Mouse (Mus musculus) spleen, postnatal 14 days (tissue): ENCODE data around the gene AC124502.3.
"Not testable (repeated sequence)": the region's sequence is repeated elsewhere in the genome, so short reads cannot be mapped to it uniquely, and the experiment has no call there.

Experiments
- DNase-seq, 2 experiments: peaks; one replicate each; pipeline ENCODE4 v3.0.0; 2021 to 2022; ENCODE audit warnings: low spot score in 2 of 2

Gene AC124502.3

DNA sequence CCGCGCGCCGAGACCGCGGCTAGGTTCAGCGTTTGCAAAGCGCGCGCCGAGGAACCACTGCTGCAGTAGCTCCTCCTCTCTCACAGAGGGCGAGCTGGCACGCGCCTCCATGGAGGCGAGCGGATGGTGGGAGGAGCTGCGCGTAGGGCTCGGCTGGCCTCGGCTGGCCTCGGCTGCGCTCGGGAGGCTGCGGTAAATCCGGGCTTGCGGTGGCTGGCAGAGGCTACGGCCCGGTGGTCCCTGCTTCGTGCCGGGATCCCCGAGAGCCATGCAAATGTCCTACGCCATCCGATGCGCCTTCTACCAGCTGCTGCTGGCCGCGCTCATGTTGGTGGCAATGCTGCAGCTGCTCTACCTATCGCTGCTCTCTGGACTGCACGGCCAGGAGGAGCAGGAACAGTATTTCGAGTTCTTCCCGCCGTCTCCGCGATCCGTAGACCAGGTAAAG lies at the start of gene AC124502.3, which contains the start of gene B4gat1:
AC124502.3 (plus strand) TSS at position 183 of the 448 bp plus-strand sequence.
B4gat1 (plus strand) TSS at position 118 of the 448 bp plus-strand sequence.
- peak; percentile 65 to 77 for DNase-seq

DNA sequence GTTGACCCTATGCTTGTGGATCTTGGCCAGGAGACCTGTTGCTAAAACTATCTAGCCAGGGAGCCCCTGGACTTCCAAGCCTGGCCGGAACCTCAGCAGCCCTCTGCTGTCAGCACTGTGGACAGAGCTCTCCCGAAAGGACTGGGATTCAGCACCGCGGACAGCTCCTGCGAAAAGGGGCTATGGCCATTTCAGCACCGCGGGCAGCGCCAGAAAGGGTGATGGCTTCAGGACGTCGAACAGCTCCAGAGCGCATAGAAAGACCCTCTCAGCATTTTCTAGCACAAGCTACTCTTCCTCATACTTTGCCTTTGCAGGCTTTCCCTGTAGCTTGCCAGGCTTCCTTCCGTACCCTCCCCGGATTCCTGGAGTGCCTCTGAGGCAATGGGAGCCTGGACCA lies 49.7 kb upstream of the AC124502.3 start:
- peak; percentile 66 to 81 for DNase-seq

DNA sequence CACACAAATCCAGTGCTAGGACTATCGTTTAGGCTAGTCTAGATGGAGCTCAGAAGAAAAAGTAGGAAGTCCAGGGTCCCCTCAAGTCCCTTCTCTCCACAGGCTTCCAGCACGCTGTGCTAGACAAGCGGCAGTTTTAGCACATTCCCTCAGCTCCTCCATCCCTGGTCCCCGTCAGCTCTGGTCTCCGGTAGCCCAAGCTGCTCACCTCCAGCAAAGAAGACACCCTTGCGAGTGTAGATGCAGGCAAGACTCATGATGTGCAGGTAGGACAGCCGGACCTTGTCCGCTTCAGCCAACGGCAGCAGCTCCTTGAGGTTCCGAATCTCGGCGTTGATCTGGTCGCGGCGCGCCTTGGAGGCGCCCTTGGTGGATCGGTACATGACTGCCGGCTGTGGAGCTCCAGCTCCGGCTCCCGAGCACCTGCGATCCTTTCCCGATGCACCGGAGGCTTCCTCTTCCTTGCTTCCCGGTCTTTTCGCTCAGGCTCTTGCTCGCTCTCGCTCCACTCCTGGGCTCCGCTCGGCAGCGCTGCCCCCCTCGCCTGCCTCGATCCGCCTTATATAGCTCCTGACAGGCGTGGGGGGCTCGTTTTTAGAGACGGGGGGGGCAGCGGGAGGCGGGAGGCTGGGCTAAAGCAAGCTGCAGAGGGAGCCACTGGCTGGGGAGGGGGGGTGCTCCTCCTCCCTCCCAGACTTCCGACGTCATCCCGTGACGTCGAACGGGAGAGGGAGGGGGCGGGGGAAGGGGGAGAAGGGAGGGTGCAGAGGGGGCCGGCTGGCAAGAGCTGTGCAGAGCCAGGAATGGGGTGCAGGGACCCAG lies 49.0 kb upstream of the AC124502.3 start:
- no peak for DNase-seq

DNA sequence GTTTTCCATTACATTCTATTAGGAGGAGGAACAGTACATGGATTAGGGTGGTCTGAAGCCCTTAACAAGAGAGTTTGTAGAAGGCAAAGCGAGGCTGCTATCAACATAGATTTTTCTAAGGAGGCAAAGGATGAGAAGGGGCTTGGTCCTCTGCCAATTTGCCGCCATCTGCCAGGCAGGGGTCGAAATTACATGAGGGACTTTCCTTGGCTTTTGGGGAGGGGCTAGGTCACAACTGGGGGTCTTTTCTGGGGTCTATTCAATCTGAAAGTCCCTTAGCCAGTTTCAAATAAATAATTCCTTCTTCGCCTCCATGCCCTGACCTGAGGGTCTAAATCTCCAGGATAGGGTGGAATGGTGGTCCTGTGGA lies 48.5 kb upstream of the AC124502.3 start, which contains the start of gene Npas4:
Npas4 (minus strand) TSS at position 61 of the 370 bp plus-strand sequence.
- DNase-seq = no peak

DNA sequence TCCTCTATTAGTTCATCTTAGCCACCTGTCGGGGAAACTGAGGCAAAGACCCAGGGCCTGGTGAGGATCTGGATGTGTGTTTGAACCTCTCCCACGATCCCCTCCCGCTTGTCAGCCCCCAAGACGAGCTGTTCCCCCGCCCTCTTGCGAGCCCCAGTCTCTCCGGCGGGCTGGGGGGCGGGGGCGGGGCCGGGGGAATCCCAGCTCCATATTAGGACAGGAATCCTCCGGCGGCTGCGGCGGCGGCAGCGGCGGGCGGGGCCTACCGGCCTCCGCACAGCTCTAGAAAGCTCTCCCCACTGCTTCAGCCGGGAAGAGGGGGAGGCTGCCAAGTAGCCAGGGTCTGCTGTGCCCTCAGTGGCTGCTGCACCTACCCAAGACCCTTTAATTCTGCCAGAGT lies 48.0 kb upstream of the AC124502.3 start:
- DNase-seq = no peak

DNA sequence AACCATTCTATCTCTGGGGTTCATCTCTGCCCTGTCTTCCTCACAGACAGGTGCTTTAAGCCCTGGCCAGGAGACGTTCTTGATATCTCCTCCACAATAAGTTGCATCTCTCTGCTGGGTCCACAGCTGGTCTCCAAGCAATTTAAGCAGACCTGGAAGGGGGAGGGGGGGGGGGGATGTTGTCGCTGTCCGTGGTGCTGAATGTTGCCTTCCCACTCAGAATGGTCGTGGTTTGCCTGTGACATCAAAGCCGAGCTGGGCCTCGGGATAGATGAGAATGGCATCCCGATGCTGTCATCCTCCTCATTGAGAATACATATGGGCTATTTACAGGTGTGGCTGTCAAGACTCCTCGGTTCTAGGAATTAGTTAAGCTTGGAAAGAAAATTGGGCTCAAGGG lies 46.3 kb upstream of the AC124502.3 start:
- no peak for DNase-seq

DNA sequence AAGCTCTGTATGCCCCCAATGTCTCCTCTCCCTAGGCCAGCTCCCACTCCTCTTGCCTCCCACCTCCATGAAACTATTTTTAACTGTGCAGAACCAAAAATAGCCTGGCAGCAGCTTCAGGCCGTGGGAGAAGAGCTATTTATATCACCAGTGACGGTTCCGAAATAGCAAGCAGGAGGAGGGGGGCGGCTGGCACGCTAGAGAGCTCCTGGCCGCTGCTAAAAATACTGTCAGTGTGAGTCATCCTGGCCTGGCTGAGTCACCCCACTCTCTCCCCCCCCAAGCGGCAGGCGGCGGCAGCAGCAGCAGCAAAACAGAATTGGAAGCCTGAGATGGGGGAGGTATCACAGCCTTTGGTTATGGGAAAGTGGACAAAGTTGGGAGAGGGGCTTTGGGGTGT lies 45.8 kb upstream of the AC124502.3 start:
- no peak for DNase-seq

DNA sequence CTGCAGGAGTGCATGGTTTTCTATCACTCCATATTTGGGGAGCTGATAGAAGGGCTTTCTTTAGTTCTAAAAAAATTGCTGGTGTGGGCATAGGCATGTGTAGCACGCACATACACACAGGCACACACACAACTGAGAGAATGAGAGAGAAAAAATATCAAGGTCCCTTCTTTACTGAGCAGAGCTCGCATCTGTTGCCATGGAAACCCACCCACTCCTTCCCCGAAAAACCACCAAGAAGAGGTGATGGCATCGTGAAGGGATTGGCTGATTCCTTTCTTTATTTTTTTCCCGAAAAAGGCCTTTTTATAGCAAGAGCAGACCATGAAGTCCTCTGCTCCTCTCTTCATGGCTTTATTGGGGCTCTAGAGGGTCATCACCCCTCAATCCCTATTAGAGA lies 44.6 kb upstream of the AC124502.3 start:
- DNase-seq = no peak

DNA sequence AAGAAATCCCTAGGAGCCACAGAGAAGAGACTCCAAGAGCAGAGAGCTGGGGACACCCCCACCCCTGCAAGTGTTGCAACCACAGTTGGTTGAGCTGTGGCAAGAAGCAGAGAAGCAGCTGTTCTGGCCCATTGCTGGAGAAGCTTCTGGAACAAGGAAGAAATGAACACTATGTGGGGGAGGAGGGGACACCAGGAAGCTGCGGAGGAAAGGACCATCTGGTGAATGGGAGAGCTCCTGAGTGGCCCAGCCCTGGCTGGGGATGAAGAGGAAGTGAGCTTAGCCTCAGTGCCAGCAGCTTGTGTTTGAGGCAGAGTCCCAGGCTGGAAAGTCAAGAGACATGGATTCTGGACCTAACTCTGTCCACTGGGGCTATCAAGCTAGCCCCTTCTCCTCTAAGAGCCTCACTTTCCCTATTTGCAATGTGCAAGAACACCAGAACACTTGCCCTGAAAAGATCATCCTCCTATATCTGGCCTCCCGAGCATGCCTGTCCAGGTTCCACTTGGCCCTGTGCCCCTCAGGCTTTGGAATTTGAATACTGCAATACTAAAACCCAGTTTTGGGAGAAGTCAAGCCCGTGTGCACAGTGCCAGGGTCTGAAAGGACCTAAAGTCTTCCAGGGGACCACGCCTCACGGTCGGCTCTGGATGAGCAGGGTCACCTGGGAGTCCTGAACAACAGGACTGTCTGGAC lies 39.1 kb upstream of the AC124502.3 start:
- no peak for DNase-seq

DNA sequence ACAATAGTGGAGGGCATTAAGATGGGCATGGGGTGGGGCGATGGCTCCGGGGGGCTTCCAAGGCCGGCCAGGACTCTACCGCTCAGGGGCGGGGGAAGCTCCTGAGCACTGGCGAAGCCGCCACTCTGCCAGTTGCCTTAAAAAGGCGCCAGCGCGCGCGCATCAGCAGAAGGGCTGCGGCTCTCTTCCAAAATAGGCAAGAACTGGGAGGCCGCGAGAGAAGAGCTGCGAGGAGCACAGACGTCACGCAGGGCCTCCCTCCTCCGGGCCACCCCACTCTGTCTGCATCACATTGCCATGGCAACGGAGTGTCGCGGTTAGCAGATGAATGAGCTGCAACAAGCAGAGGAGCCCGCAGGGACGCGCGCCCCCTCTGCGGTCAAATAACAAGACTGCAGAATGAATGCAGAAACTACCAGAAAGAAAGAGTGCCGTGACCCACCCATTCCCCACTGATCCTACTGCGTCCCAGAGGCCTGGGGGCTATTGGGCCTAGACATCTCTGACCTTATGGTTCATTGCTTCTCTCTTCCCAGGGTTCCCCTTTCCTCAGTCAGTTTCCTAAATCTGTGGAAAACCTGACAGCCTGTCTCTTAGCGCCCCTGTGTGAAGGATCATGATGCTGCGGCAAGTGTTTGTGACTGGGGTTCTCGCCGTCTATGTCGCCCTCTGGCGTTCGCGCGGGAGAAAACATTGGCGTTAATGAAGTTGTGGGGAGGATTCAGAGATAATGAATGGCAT lies 36.9 kb upstream of the AC124502.3 start:
- peak; percentile 47 to 65 for DNase-seq

DNA sequence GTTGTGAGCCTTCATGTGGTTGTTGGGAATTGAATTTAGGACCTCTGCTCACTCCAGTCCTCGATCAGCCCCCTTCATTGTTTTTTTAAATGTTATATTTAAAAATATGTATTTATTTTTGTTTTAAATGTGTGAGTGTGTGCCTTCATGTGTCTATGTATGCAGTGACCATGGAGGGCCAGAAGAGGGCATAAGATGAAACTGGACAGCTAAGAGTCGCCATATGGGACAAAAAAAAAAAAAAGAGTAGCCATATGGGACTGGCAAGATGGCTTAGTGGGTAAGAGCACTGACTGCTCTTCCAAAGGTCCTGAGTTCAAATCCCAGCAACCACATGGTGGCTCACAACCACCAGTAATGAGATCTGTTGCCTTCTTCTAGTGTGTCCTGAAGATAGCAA lies 35.0 kb upstream of the AC124502.3 start:
- DNase-seq = not testable (repeated sequence)

DNA sequence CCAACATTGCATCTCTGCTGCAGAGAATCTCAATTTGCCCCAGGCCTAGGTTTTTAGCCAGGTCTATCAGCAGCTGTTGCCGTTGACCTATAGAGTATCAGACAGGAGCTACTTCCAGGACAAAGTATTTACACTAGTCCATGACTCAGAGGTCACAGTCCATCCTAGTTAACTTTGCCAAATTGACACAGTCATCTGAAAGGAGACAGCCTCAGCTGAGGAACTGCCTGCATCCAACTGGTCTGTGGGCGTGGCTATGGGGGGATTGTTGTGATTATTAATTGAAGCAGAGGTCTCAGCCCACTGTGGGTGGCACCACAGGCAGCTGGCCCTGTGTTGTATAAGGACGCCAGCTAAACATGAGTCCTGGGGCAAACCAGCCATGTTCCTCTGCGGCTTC lies 33.8 kb upstream of the AC124502.3 start:
- DNase-seq = no peak

DNA sequence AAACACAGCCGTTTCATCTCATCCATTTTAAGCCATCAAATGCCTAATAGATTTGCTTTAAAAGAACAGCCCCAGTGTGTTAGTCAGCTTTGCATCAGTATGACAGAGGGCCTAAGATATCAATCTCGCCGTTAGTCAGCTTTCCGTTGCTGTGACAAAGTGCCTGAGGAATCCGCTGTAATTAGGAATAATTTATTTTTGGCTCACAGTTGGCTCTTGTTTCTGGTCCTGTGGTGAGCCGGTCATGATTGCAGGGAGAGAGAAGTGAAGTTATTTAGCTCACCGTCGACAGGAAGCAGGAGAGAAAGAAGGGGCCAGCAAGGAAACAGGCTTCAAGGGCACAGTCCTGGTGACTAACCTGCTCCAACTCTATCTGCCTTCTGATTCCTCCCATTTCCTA lies 25.6 kb upstream of the AC124502.3 start:
- DNase-seq = no peak

DNA sequence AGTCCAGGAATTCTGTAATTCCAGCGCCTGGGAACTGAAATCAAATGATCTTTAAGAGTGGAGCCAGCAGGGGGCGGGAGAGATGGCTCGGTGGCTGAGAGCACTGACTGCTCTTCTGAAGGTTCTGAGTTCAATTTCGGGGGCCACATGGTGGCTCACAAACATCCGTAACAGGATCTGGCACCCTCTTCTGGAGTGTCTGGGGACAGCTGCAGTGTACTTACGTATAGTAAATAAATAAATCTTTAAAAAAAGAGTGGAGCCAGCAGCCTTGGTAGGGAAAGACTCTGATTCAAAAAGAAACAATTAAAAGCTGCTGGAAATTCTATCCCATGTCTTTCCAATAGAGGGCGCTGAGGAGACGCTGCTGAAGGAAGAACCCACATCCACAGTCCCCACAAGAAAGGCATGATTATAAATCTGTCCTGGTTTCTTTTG lies 23.7 kb upstream of the AC124502.3 start:
- no peak for DNase-seq

DNA sequence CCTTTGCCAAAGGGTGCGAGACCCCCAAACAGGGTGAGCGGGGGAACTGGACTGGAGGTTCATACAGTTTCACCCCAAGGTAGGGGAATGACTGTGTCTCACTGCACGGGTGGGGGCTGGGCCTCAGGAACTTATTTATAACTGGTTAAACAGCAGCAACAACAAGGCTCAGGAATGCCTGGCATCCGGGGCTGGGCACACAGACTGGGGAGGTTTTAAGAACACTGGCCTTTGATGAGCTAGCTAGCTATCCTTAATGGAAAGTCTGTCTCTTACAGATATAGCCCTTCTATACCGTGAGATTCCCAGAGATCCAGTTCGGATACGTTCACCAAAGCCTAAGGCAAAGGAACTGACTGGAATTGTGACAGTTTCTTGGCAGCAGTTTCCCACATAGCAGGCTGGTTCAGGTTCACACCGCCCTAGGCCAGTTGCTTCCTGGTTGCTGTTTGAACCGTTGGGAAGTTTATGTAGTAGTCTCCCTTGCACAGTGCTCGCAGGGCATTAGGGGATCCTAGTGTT lies 22.4 kb upstream of the AC124502.3 start:
- DNase-seq = no peak

DNA sequence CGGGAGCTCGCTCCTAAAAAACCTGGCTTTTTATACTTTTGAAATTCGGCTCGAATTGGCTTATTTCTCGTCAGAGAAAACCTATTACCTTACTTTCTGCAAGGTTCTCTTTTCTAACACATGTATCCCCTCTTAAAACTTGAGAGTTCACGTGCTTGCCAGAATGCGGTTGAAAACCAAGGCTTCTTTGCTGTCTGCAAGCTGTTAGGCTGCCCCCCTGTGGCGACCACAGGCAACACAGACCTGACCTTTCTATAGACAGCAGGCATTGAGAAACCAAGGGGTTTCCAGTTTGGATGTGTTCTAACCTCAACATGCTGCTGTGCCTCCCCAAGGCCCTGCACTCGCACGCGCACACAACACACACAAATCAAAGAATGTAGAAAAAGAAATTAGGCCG lies 21.9 kb upstream of the AC124502.3 start:
- peak; percentile 44 to 69 for DNase-seq

DNA sequence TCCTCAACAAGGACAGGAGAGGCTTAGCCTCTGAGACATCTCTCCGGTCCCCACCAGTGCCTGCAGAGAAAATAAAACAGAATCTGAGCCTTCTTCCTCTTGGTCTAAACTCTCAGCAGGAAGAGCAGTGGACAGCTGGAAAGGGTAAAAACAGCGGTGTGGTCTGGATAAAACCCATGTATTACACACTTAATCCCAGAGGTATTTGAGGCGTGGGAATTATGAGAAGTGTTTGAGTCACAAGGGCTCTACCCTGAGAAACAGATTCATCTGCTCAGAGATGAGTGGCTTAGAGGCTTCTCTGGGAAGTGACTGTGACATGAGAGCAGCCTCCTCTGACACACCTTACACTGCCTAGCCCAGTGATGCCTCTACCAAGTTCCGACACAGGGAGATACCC lies 21.1 kb upstream of the AC124502.3 start:
- DNase-seq = no peak

DNA sequence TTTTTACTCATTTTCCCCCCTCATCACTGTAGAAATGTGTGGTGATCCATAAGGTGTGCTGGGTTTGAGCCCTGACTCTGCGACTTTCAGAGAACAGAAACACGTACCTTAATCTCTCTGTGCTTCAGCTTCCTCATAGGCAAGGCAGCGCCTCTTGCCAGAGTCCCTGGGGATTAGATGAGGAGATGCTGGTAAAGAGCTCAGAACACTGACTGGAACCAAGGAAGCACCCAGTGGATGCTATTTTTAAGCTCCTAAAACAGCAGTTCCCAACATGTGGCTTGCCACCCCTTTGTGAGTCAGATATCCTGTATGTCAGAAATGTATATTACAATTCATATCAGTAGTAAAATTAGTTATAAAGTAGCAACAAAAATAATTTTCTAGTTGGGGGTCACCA lies 20.5 kb upstream of the AC124502.3 start:
- no peak for DNase-seq

DNA sequence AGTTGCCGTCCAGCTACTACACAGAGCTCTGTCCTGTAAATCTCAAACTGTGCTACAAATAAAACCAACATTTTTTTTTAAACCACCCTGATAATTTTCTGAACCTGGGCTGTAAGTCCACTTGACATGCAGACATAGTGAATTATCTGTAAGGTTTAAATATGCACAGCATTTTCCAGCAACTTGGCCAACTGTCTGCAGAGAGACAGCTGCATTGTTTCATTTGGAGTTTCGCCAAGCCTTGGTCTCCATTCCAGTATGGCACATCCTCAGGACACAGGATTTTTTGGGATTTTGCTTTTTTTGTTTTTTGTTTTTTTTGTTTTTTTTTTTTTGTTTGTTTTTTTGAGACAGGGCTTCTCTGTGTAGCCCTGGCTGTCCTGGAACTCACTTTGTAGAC lies 17.3 kb upstream of the AC124502.3 start:
- DNase-seq = no peak

DNA sequence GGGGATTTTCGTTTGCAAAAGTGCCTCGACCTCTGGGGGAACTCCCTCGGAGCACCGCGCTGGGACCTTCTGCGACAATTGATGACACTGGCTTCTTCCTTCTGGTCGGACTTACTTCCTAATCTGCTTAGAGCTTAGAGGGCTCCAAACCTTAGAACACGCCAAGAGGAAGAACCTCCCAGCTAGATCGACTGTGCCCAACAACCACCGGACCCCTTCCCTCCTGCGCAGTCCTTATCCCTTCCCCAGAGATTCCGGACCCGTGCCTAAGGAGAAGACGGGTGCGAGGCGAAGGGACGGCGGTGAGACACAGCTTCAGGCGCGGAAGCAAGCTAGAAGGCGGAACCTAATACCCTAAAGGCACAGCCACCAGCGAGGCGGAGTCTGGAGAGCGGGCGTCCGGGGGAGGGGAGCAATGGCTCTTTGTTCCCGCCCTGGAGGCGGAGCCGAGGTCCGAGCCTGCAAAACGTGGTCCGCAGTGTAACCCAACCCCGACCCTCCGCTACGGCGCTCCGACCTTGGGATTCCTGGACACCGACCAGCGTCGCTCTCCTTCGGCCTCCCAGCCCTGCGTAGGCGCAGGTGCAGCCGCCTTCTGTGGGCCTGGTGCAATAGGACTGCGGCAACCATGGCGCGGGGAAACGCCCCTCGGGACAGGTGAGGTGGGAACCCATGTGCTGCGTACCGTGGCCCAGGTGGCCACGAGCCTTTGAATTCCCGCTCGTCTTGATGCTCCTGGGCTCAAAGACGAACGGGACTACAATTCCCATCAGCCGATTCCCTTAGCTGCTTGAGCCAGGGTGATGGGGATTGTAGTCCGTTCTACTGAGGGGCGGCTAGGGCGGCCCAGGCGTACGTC lies 14.8 kb upstream of the AC124502.3 start, which contains the start of gene Slc29a2:
Slc29a2 (plus strand) TSS at position 240 of the 859 bp plus-strand sequence.
- DNase-seq = peak; percentile 72 to 80

DNA sequence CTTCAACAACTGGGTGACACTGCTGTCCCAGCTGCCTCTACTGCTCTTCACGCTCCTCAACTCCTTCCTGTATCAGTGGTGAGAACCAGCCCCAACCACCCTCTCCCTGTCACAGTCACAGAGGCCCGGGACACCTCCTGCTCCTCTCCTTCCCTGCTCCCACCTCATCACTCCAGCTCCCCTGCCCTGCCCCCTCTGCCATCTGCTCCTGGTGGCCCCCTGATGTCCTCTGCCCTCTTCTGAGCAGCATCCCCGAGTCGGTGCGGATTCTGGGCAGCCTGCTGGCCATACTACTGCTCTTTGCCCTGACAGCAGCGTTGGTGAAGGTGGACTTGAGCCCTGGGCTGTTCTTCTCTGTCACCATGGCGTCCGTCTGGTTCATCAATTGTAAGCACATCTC lies 12.6 kb upstream of the AC124502.3 start:
- no peak for DNase-seq
